Mouse (Mus musculus) CH12.LX (cell line): Measurements from ENCODE around the gene Bcar1.

ENCODE experiments used
- CTCF ChIP-seq, 2 experiments: IDR thresholded peaks in 1 of 2; conservative IDR thresholded peaks in 1 of 2; 2 replicates each; pipeline ENCODE4 v1.5.1; 2011 to 2012; ENCODE audit warnings: low read depth in 2 of 2, low read length in 2 of 2, improper control_type of control experiment in 1 of 2, inconsistent platforms in 1 of 2, mild to moderate bottlenecking in 1 of 2, moderate library complexity in 1 of 2
- EP300 ChIP-seq: IDR thresholded peaks from 2 replicates; pipeline ENCODE4 v1.6.1; 2011; ENCODE audit warnings: low read length, improper control_type of control experiment
- GABPA ChIP-seq: IDR thresholded peaks from 2 replicates; pipeline ENCODE4 v1.6.1; 2012; ENCODE audit warnings: low read depth, low read length, improper control_type of control experiment, inconsistent platforms; ENCODE audit not compliant: insufficient replicate concordance
- MAFK ChIP-seq: IDR thresholded peaks from 2 replicates; pipeline ENCODE4 v1.6.1; 2011; ENCODE audit warnings: low read length, improper control_type of control experiment; ENCODE audit not compliant: insufficient replicate concordance
- MYC ChIP-seq: IDR thresholded peaks from 2 replicates; pipeline ENCODE4 v1.6.1; 2011; ENCODE audit warnings: low read depth, mild to moderate bottlenecking, improper control_type of control experiment, low read length
- POLR2A ChIP-seq: IDR thresholded peaks from 2 replicates; pipeline ENCODE4 v1.6.1; 2011; ENCODE audit warnings: low read depth, mild to moderate bottlenecking, improper control_type of control experiment, low read length
- POLR2AphosphoS2 ChIP-seq: IDR thresholded peaks from 2 replicates; pipeline ENCODE4 v1.6.1; 2011; ENCODE audit warnings: low read depth, low read length, improper control_type of control experiment
- RAD21 ChIP-seq: IDR thresholded peaks from 2 replicates; pipeline ENCODE4 v1.6.1; 2011; ENCODE audit warnings: low read depth, mild to moderate bottlenecking, low read length, improper control_type of control experiment, moderate library complexity
- UBTF ChIP-seq: IDR thresholded peaks from 2 replicates; pipeline ENCODE4 v1.6.1; 2012; ENCODE audit warnings: low read depth, mild to moderate bottlenecking, inconsistent platforms, low read length, improper control_type of control experiment, moderate library complexity
- USF2 ChIP-seq: conservative IDR thresholded peaks from 2 replicates; pipeline ENCODE4 v1.6.1; 2011; ENCODE audit warnings: low read depth, low read length, improper control_type of control experiment
- ZC3H11A ChIP-seq: IDR thresholded peaks from 2 replicates; pipeline ENCODE4 v1.6.1; 2012; ENCODE audit warnings: low read depth, mild to moderate bottlenecking, inconsistent platforms, low read length, improper control_type of control experiment

GRCm38 (mm10) chr8:111743792-111744696 lies at the start of gene Bcar1:
- no peak for TF ChIP-seq USF2
- no peak for TF ChIP-seq POLR2A
- TF ChIP-seq POLR2AphosphoS2: no peak
- no peak for TF ChIP-seq MAFK
- TF ChIP-seq ZC3H11A: no peak
- no peak for TF ChIP-seq CTCF (conservative IDR thresholded peaks at IDR 0.05 in 1 of 2, IDR thresholded peaks at IDR 0.05 in 1 of 2; ENCODE audit: low read depth in 2 of 2, low read length in 2 of 2)
- TF ChIP-seq UBTF: no peak
- no peak for TF ChIP-seq EP300
- no peak for TF ChIP-seq RAD21
- no peak for TF ChIP-seq MYC
- TF ChIP-seq GABPA: no peak
